Mouse (Mus musculus) CH12.LX (cell line): Measurements from ENCODE around the gene Slc27a1. TPM values are rescaled to one million over a fixed set of nuclear protein-coding genes. Genes with fewer than 3 reads are reported as not detected.

Source experiments
- DNase-seq: peaks from one replicate; pipeline ENCODE4 v3.0.0-alpha.2; 2013; ENCODE audit errors: extremely low read depth
- H3K27ac ChIP-seq: 2 replicates; pipeline ENCODE4 v1.5.1; 2012; ENCODE audit warnings: low read depth, mild to moderate bottlenecking, control low read depth, moderate library complexity; ENCODE audit not compliant: insufficient read depth
- H3K27me3 ChIP-seq: replicated peaks from 2 replicates; pipeline ENCODE3; 2012; ENCODE audit warnings: inconsistent platforms
- H3K36me3 ChIP-seq, 2 experiments: replicated peaks in 1 of 2; 2 replicates each; pipeline versions ENCODE3 to v1.6.1; 2012; ENCODE audit warnings: inconsistent platforms in 1 of 2, low read length in 1 of 2, mild to moderate bottlenecking in 1 of 2, mixed read lengths in 1 of 2, moderate library complexity in 1 of 2; ENCODE audit not compliant: control insufficient read depth in 1 of 2, insufficient read depth in 1 of 2
- H3K4me1 ChIP-seq, 2 experiments: 2 replicates each; pipeline ENCODE4 v1.6.1; 2012; ENCODE audit warnings: inconsistent platforms in 1 of 2, moderate library complexity in 1 of 2; ENCODE audit not compliant: insufficient read depth in 2 of 2, control insufficient read depth in 1 of 2
- H3K4me2 ChIP-seq: 2 replicates; pipeline ENCODE4 v1.6.1; 2012; ENCODE audit warnings: low read depth, mild to moderate bottlenecking, control low read depth; ENCODE audit not compliant: poor library complexity, insufficient read depth, severe bottlenecking
- H3K4me3 ChIP-seq, 3 experiments: fragments of 150-350 bp in 1 of 3; sonication (generic) in 1 of 3; replicated peaks in 1 of 3; 2 replicates each; pipeline versions ENCODE3 to v1.5.1; 2011 to 2012; ENCODE audit warnings: low read depth in 2 of 3, low read length in 2 of 3, mild to moderate bottlenecking in 2 of 3, moderate library complexity in 2 of 3, control low read depth in 1 of 3, improper control_type of control experiment in 1 of 3, inconsistent platforms in 1 of 3, mixed read lengths in 1 of 3; ENCODE audit not compliant: poor library complexity in 1 of 3
- H3K79me2 ChIP-seq: replicated peaks from 2 replicates; pipeline ENCODE4 v1.6.1; 2012; ENCODE audit warnings: mild to moderate bottlenecking, moderate library complexity; ENCODE audit not compliant: control insufficient read depth, poor library complexity, insufficient read depth, severe bottlenecking; ENCODE audit errors: extremely low read depth
- H3K9ac ChIP-seq: 2 replicates; pipeline ENCODE4 v1.6.1; 2012; ENCODE audit warnings: low read depth, mild to moderate bottlenecking, control low read depth, moderate library complexity; ENCODE audit not compliant: insufficient read depth
- H3K9me3 ChIP-seq: replicated peaks from 2 replicates; pipeline ENCODE3; 2012; ENCODE audit warnings: low read length, inconsistent platforms, mixed read lengths
- E2F4 ChIP-seq: IDR thresholded peaks from 2 replicates; pipeline ENCODE4 v1.6.1; 2011; ENCODE audit warnings: low read depth, low read length, improper control_type of control experiment; ENCODE audit not compliant: insufficient replicate concordance
- ELF1 ChIP-seq: IDR thresholded peaks from 2 replicates; pipeline ENCODE4 v1.6.1; 2014; ENCODE audit warnings: low read depth, mild to moderate bottlenecking, inconsistent platforms, low read length, improper control_type of control experiment
- EP300 ChIP-seq: IDR thresholded peaks from 2 replicates; pipeline ENCODE4 v1.6.1; 2011; ENCODE audit warnings: low read length, improper control_type of control experiment
- GABPA ChIP-seq: IDR thresholded peaks from 2 replicates; pipeline ENCODE4 v1.6.1; 2012; ENCODE audit warnings: low read depth, low read length, improper control_type of control experiment, inconsistent platforms; ENCODE audit not compliant: insufficient replicate concordance
- HCFC1 ChIP-seq: IDR thresholded peaks from 2 replicates; pipeline ENCODE4 v1.6.1; 2012; ENCODE audit warnings: low read depth, mild to moderate bottlenecking, inconsistent platforms, low read length, improper control_type of control experiment
- IRF4 ChIP-seq: IDR thresholded peaks from 2 replicates; pipeline ENCODE4 v1.6.1; 2014; ENCODE audit warnings: low read depth, mild to moderate bottlenecking, inconsistent platforms, low read length, improper control_type of control experiment
- JUN ChIP-seq: IDR thresholded peaks from 2 replicates; pipeline ENCODE4 v1.6.1; 2011; ENCODE audit warnings: low read depth, mild to moderate bottlenecking, low read length, improper control_type of control experiment, moderate library complexity; ENCODE audit not compliant: insufficient read depth
- JUND ChIP-seq: conservative IDR thresholded peaks from 2 replicates; pipeline ENCODE4 v1.6.1; 2011; ENCODE audit warnings: low read depth, low read length, improper control_type of control experiment
- MAFK ChIP-seq: IDR thresholded peaks from 2 replicates; pipeline ENCODE4 v1.6.1; 2011; ENCODE audit warnings: low read length, improper control_type of control experiment; ENCODE audit not compliant: insufficient replicate concordance
- MAX ChIP-seq: IDR thresholded peaks from 2 replicates; pipeline ENCODE4 v1.6.1; 2011; ENCODE audit warnings: low read length, improper control_type of control experiment
- MAZ ChIP-seq: IDR thresholded peaks from 2 replicates; pipeline ENCODE4 v1.6.1; 2012; ENCODE audit warnings: low read depth, mild to moderate bottlenecking, inconsistent platforms, low read length, improper control_type of control experiment, moderate library complexity
- NELFE ChIP-seq: IDR thresholded peaks from 2 replicates; pipeline ENCODE4 v1.6.1; 2011; ENCODE audit warnings: low read depth, low read length, improper control_type of control experiment
- NRF1 ChIP-seq: IDR thresholded peaks from 2 replicates; pipeline ENCODE4 v1.6.1; 2014; ENCODE audit warnings: low read depth, mild to moderate bottlenecking, inconsistent platforms, low read length, improper control_type of control experiment, moderate library complexity
- POLR2A ChIP-seq: IDR thresholded peaks from 2 replicates; pipeline ENCODE4 v1.6.1; 2011; ENCODE audit warnings: low read depth, mild to moderate bottlenecking, improper control_type of control experiment, low read length
- POLR2AphosphoS2 ChIP-seq: IDR thresholded peaks from 2 replicates; pipeline ENCODE4 v1.6.1; 2011; ENCODE audit warnings: low read depth, low read length, improper control_type of control experiment
- RCOR1 ChIP-seq: conservative IDR thresholded peaks from 2 replicates; pipeline ENCODE4 v1.6.1; 2012; ENCODE audit warnings: low read depth, mild to moderate bottlenecking, inconsistent platforms, low read length, improper control_type of control experiment
- SIN3A ChIP-seq: IDR thresholded peaks from 2 replicates; pipeline ENCODE4 v1.6.1; 2012; ENCODE audit warnings: low read length, improper control_type of control experiment, inconsistent platforms
- SMC3 ChIP-seq: IDR thresholded peaks from 2 replicates; pipeline ENCODE4 v1.6.1; 2011; ENCODE audit warnings: low read depth, low read length, improper control_type of control experiment
- TCF12 ChIP-seq: IDR thresholded peaks from 2 replicates; pipeline ENCODE4 v1.6.1; 2014; ENCODE audit warnings: low read depth, mild to moderate bottlenecking, inconsistent platforms, low read length, improper control_type of control experiment
- UBTF ChIP-seq: IDR thresholded peaks from 2 replicates; pipeline ENCODE4 v1.6.1; 2012; ENCODE audit warnings: low read depth, mild to moderate bottlenecking, inconsistent platforms, low read length, improper control_type of control experiment, moderate library complexity
- USF2 ChIP-seq: conservative IDR thresholded peaks from 2 replicates; pipeline ENCODE4 v1.6.1; 2011; ENCODE audit warnings: low read depth, low read length, improper control_type of control experiment
- ZKSCAN1 ChIP-seq: IDR thresholded peaks from 2 replicates; pipeline ENCODE4 v1.6.1; 2012; ENCODE audit warnings: low read depth, inconsistent platforms, low read length, improper control_type of control experiment, borderline replicate concordance
- dilution Hi-C: fragments of 300-500 bp; cut with MboI; formaldehyde crosslinking; loops from 2 replicates; pipeline ENCODE4 v1.14.3; 2020; ENCODE audit warnings: low sequenced_read_pairs; ENCODE audit not compliant: extremely low pct_unique_long_range_greater_than_20kb, extremely low pct_ligation_motif_present
- in situ Hi-C: fragments of 300-500 bp; cut with MboI; formaldehyde crosslinking; loops from 3 replicates; pipeline ENCODE4 v1.14.3; 2019; ENCODE audit warnings: low sequenced_read_pairs, low pct_ligation_motif_present, low pct_unique_long_range_greater_than_20kb, mixed read lengths
- polyA plus RNA-seq: library from polyadenylated mRNA; unstranded; fragments of >175 nt; gene quantifications from 2 replicates; pipeline ENCODE4 v1.2.1, GENCODE M21; 2012; ENCODE audit warnings: low read depth; ENCODE audit not compliant: insufficient read length
- total RNA-seq, 2 experiments: library from RNA; depleted of rRNA; stranded (reverse); fragments of 300-350 nt in 1 of 2; fragments of >200 nt in 1 of 2; gene quantifications; 2 replicates each; pipeline ENCODE4 v1.2.3; 2012 to 2014

The Slc27a1 gene
- total and polyA plus RNA-seq, 3 experiments = 1.8 to 4.0 (median 2.4) TPM

DNA sequence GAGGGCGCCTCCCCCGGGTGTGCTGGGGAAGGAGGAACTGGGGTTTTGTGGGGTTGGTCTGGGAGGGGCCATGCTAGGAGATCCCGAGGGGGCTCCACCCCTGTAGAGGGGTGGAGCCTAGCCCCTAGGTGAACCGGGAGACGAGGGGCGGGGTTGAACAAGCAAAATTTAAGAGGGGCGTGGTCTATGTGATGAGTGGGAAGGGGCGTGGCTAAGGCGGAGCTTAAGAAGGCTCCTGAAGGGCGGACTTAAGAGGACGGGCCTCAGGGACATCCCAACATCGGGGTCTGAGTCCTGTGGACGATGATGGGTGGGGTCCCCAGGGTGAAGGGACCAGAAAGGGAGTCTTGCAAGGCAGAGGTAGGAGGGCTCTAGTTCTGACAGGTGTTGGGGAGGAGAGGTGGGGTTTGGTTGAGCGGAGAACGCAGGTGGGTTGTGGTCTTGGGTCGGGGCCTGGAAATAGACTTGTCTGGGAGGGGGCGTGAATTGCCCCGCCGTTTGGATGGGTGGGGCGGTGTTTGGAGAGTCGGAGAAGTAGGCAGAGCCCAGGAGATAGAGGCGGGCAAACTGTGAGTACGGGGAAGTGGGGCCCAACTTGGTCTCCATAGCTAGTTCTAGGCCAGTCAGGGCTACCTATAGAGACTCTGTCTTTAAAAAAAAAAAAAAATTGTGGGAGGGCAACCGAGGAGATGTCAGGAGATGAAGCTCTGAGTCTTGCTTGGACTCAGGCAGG lies 9.6 kb upstream of the Slc27a1 start (continued):
- TF ChIP-seq SIN3A (0 out of 2 replicates have a peak, but pooled peaks have one; percentile 69), EP300 (no peak), ELF1 (peak; percentile 25), HCFC1 (peak; percentile 31; the same call in 1 of the 2 replicates), NELFE (no peak), UBTF (no peak), ZKSCAN1 (no peak)

- H3K4me2 ChIP-seq = no peak overlapping the region
- dilution Hi-C loops (no loop called here), in situ Hi-C loops (loop anchor here (5.0 kb wide), 1 partner anchor 72 kb away; no protein-coding TSS in a partner anchor)
- H3K9ac ChIP-seq = no peak overlapping the region
- H3K36me3 ChIP-seq = no peaks in the 10 kb centered on the region
- peaks cover 10 to 20% of the 10 kb centered on the region in 2 experiments for H3K4me1 ChIP-seq
- H3K4me3 ChIP-seq = no peak overlapping the region
- H3K79me2 ChIP-seq = no peaks in the 10 kb centered on the region
- DNase-seq = no peak
- H3K9me3 ChIP-seq = peaks cover 13% of the 10 kb centered on the region
- H3K27me3 ChIP-seq = peaks cover 20% of the 10 kb centered on the region
- no peak overlapping the region for H3K27ac ChIP-seq
- TF ChIP-seq UBTF (no peak), NRF1 (no peak)
Observed at GRCm38 (mm10) chr8:71560071-71560470, 8.6 kb upstream of the Slc27a1 start.

DNA sequence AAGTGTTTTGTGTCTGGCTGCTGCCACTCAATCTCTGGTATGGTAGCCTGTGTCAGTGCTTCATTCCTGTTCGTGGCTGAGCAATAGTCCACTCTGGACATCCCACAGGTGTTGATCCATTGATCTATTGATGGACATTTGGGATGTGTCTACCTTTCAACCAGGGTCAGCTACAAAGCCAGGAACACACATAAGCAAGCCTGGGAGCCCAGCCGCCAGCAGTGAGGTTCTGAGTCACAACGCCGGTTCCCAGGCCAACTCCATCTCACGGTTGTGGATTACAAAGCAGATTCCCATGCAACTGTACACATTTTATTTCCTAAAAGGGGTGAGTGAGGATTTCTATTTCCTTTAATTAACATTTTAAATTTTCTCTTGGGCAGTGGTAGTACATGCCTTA lies 7.9 kb upstream of the Slc27a1 start:
- in situ Hi-C loops = loop anchor here (5.0 kb wide), 1 partner anchor 72 kb away; no protein-coding TSS in a partner anchor
- Histone ChIP-seq H3K4me3 (no peak overlapping the region), H3K79me2 (no peaks in the 10 kb centered on the region), H3K4me2 (no peak overlapping the region), H3K27me3 (peaks cover 20% of the 10 kb centered on the region), H3K27ac (no peak overlapping the region), H3K4me1 (peaks cover 10 to 20% of the 10 kb centered on the region in 2 experiments), H3K9ac (no peak overlapping the region), H3K9me3 (peaks cover 16% of the 10 kb centered on the region), H3K36me3 (no peaks in the 10 kb centered on the region)
- dilution Hi-C loops = no loop called here
- DNase-seq = no peak
- TF ChIP-seq MAX (no peak), POLR2A (no peak), MAZ (no peak), IRF4 (no peak), USF2 (no peak), UBTF (no peak), ZKSCAN1 (no peak), MAFK (no peak), GABPA (no peak), TCF12 (no peak), SIN3A (no peak), E2F4 (no peak), RCOR1 (no peak), JUND (no peak), POLR2AphosphoS2 (no peak), JUN (no peak), NRF1 (no peak), SMC3 (no peak), HCFC1 (no peak)
